Mouse (Mus musculus): ENCODE measurements around the gene Tyr. TPM values are rescaled to one million over a fixed set of nuclear protein-coding genes. Genes with fewer than 3 reads are reported as not detected.
"Not testable (repeated sequence)": the region's sequence is repeated elsewhere in the genome, so short reads cannot be mapped to it uniquely, and the experiment has no call there.

Gene Tyr
- not detected for total RNA-seq (2021)
- long read RNA-seq, experiment 1: 0 reads
- long read RNA-seq, experiment 2: 0 reads

DNA sequence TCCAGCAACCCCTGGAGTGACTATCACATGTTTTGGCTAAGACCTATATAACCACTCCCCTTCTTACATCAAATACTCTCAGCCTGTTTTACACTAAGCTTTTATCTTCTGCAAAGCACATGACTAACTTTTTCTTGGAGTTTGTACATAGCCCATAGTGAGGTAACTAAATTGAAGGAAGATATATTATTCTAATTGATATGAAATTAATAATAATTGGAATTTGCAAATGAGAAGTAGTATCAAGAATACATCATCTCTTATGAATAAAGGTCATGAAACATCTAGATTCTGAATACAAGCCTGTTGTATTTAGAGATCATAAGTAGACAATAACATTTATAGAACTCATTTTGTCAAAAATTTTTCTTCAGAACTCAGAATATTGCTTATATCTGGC is at the start of gene Tyr:
Tyr (minus strand) TSS at position 101 of the 400 bp plus-strand sequence.
- Histone ChIP-seq H3K4me3 (no peak within 1 kb of the TSS), H3K27ac (no peak within 1 kb of the TSS)
- TF ChIP-seq CTCF (conservative IDR thresholded peaks at IDR 0.05): no peak
- DNase-seq (ENCODE audit: low spot score in 2 of 2): no peak

DNA sequence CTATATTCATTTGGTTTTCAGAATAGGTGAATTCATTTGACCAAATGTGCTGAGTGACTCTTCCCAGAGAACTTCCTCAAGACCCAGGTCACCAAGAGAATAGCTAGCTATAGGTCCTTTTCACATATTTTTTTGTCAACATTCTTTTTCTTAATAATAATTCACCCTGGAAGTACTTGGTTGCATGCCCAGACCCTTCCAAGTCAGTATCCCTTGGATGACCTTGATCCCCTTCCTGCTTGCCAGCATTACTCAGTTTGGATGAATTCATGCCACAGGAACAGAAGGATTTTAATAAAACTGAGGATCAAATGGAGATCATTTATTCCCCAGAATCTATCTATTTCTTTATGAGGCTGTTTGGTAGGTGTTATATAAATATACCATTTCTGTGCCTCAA is 45.7 kb upstream of the Tyr start:
- TF ChIP-seq CTCF (conservative IDR thresholded peaks at IDR 0.05): no peak
- H3K27ac ChIP-seq: no peak overlapping the region
- DNase-seq (ENCODE audit: low spot score in 2 of 2): no peak
- H3K4me3 ChIP-seq: no peak overlapping the region

DNA sequence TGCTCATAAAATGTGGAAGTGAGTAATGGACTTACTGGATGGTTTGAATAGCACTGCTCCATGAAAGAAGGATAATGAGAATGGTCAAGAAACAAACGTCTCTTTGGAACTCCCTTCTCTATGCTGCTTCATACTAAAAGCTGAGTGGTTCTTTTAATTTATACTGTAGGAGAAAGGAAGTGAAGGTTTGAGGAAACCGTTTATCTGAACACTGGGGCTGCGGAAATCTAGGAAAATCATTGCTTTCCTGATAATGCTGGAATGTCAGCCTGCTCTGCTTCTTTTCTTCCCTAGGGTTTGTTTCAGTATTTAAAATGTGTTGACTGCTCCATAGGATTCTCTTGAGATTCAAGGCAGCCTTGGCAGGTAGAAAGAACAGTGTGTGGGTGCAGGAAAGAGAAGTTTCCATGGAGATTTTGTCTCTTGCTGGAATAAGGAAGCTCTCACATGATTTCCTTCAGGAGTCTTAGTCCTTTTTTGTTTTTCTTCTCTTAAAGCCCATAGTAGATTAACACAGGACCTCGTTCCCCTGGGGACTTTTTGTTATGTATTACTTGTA is 891 bp upstream of the Tyr start:
- no peak overlapping the region for H3K27ac ChIP-seq
- TF ChIP-seq CTCF (conservative IDR thresholded peaks at IDR 0.05): no peak
- peak in 1 of 2 experiments; percentile 7 for DNase-seq (ENCODE audit: low spot score in 2 of 2)
- H3K4me3 ChIP-seq: no peak overlapping the region

GRCm38 (mm10) chr7:87488024-87488423 is 5.3 kb downstream of the Tyr start:
- H3K27ac ChIP-seq: no peak overlapping the region
- no peak for DNase-seq (ENCODE audit: low spot score in 2 of 2)
- no peak for TF ChIP-seq CTCF (conservative IDR thresholded peaks at IDR 0.05)
- no peak overlapping the region for H3K4me3 ChIP-seq

DNA sequence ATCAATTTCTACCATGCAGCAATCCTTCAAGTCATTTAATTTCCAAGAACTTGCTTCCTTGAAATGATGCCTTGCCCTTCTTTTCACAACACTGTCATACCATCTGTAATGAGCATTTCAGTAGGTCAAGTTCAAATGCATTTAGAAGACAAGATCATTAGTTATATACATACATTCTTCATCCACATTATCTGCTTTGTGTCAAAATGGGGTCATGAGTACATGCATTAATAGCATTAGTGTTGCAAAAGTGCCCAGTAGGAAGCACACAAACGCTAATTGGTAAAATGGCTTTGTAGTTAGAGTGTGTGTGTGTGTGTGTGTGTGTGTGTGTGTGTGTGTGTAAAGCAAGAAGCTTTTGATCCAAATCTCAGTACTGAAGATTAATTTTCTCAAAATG is 80.0 kb downstream of the Tyr start:
- H3K4me3 ChIP-seq: no peak overlapping the region
- no peak for DNase-seq (ENCODE audit: low spot score in 2 of 2)
- H3K27ac ChIP-seq: no peak overlapping the region
- no peak for TF ChIP-seq CTCF (conservative IDR thresholded peaks at IDR 0.05)

- peak; percentile 72 for TF ChIP-seq CTCF (conservative IDR thresholded peaks at IDR 0.05)
- not testable (repeated sequence) for DNase-seq (ENCODE audit: low spot score in 2 of 2); H3K27ac ChIP-seq; H3K4me3 ChIP-seq
Measured at GRCm38 (mm10) chr7:87411373-87411772, 81.9 kb downstream of the Tyr start.

DNA sequence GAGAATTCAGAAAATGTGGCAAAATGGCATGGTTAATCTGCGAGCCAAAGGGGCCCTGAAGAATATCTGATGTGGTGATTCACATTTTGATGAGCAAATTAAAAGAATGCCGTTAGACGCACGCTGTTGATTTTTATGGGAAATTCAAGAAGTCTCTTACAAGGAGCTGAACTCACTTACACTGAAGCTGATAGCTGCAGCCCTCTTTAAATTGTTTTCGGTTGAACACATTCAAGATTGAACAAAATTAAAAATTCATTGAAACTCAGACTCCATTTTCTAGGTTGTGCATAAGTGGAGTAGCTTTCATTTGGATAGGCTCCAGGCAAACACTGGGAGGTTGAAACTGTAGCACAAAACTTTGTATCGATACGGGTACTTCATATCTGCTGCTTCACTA is 96.3 kb downstream of the Tyr start:
- Histone ChIP-seq H3K4me3 (no peak overlapping the region), H3K27ac (no peak overlapping the region)
- TF ChIP-seq CTCF (conservative IDR thresholded peaks at IDR 0.05): no peak
- no peak for DNase-seq (ENCODE audit: low spot score in 2 of 2)

DNA sequence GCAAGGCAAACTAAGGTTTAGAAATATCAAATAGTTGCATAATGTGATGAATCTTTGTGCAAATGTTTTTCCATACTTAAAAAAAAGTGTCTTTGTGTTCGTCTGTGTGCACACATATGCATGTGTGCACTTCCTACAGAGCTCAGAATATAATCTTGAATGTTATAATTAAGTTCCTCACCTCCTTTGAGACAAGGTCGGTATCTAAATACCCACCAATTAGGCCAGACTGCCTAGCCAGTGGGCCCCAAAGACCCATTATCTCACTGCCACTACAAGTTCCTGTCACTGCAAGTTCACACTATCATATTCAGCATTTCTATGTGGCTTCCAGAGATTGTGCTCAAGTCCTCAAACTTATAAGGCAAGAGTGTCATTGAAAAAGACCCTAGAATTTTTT is 118.4 kb downstream of the Tyr start:
- TF ChIP-seq CTCF (conservative IDR thresholded peaks at IDR 0.05): no peak
- no peak overlapping the region for H3K27ac ChIP-seq
- no peak for DNase-seq (ENCODE audit: low spot score in 2 of 2)
- H3K4me3 ChIP-seq: no peak overlapping the region

Other genes starting within 250 kb of the Tyr start
- under 1 TPM; 0.27 to 0.44 TPM for gene Nox4, start 247.4 kb downstream of the Tyr start, total RNA-seq (2021)
- 100 to 1,000 TPM; 256 to 260 TPM for gene Grm5, start 90.7 kb upstream of the Tyr start, total RNA-seq (2021)

Data from layer of hippocampus, adult 2 months (tissue).